ENCODE assay signal across 12 mouse cellular contexts in genomic region chrX:140406501-140406900, GRCm38 (mm10). TPM values are rescaled to one million over a fixed set of nuclear protein-coding genes. Genes with fewer than 3 reads are reported as not detected.
DNase-seq lines count a peak whose midpoint lies in the region; ATAC-seq and TF ChIP-seq lines count a peak whose summit lies in the region.
"Had no signal": no experiment of that assay in that cellular context is flagged by ENCODE, and none has a peak within 500 bp of the region (broad histone marks: within the 10 kb centered on the region; RNA-seq: fewer than 3 reads in every experiment).

No protein-coding gene starts in this region.

- H3K9me3 ChIP-seq in ES-E14 (ENCODE audit: control insufficient read depth, insufficient read depth, low read depth, low read length): no peaks in the 10 kb centered on the region
- H3K9me3 ChIP-seq in kidney, postnatal 0 days (replicated peaks; ENCODE audit: low read length): no peaks in the 10 kb centered on the region
- H3K9me3 ChIP-seq in lung, embryonic 16.5 days (ENCODE audit: control insufficient read depth, low read length): no peaks in the 10 kb centered on the region
- H3K9me3 ChIP-seq: hindbrain, embryonic 13.5 days; neural tube, embryonic 15.5 days had no signal

- H3K27ac ChIP-seq in ES-E14 (ENCODE audit: insufficient read depth, low read depth, low read length, poor library complexity, severe bottlenecking): no peak overlapping the region
- H3K27ac ChIP-seq in kidney, postnatal 0 days: no peak overlapping the region
- H3K27ac ChIP-seq in lung, embryonic 16.5 days (ENCODE audit: low read length): no peak overlapping the region
- H3K27ac ChIP-seq: hindbrain, embryonic 13.5 days; neural tube, embryonic 15.5 days had no signal

- no peak for TF ChIP-seq CTCF in kidney, postnatal 0 days (IDR thresholded peaks at IDR 0.05; ENCODE audit: low read depth)

- intact Hi-C loops in heart, postnatal 10 days (cut with DNase I): no loop called here

- H3K4me2 ChIP-seq in kidney, postnatal 0 days (ENCODE audit: low read length): no peak overlapping the region
- H3K4me2 ChIP-seq in lung, embryonic 16.5 days (ENCODE audit: low read depth, low read length): no peak overlapping the region
- H3K4me2 ChIP-seq: hindbrain, embryonic 13.5 days; midbrain, embryonic 11.5 days; neural tube, embryonic 15.5 days had no signal

- peak; percentile 80; the same call in 1 of the 2 replicates for ATAC-seq in kidney, postnatal 0 days (replicated peaks; ENCODE audit: low FRiP score, low read depth)
- ATAC-seq in lung, embryonic 16.5 days (ENCODE audit: low read depth): peak; percentile 65; the same call in 1 of the 2 replicates
- no peak for ATAC-seq in CD4-positive, CD25-positive, alpha-beta regulatory T cell, adult 4 months

- in situ Hi-C loops in ES-E14 (cut with MboI; ENCODE audit: low sequenced_read_pairs in 2 of 2, unreplicated experiment in 2 of 2): no loop called here

- H3K4me3 ChIP-seq in ES-E14 (ENCODE audit: insufficient read depth in 1 of 2, low read depth in 1 of 2, low read length in 2 of 2, poor library complexity in 1 of 2, severe bottlenecking in 1 of 2): no peak overlapping the region
- H3K4me3 ChIP-seq in kidney, postnatal 0 days (replicated peaks; ENCODE audit: low read depth, low read length): no peak overlapping the region
- no peak overlapping the region for H3K4me3 ChIP-seq in lung, embryonic 16.5 days (ENCODE audit: low read length)
- H3K4me3 ChIP-seq: hindbrain, embryonic 13.5 days; neural tube, embryonic 15.5 days had no signal

- no peaks in the 10 kb centered on the region for H3K36me3 ChIP-seq in ES-E14 (ENCODE audit: control insufficient read depth, insufficient read depth, low read length, poor library complexity, severe bottlenecking)
- no peaks in the 10 kb centered on the region for H3K36me3 ChIP-seq in kidney, postnatal 0 days (ENCODE audit: insufficient read depth, low read length)
- H3K36me3 ChIP-seq in lung, embryonic 16.5 days (ENCODE audit: control insufficient read depth, insufficient read depth, low read length): no peaks in the 10 kb centered on the region
- H3K36me3 ChIP-seq: hindbrain, embryonic 13.5 days; neural tube, embryonic 15.5 days had no signal

- no peaks in the 10 kb centered on the region for H3K4me1 ChIP-seq in ES-E14 (ENCODE audit: control insufficient read depth in 2 of 2, insufficient read depth in 2 of 2, low read length in 2 of 2, poor library complexity in 1 of 2)
- no peaks in the 10 kb centered on the region for H3K4me1 ChIP-seq in kidney, postnatal 0 days (replicated peaks; ENCODE audit: insufficient read depth, low read length)
- no peaks in the 10 kb centered on the region for H3K4me1 ChIP-seq in lung, embryonic 16.5 days (replicated peaks; ENCODE audit: control insufficient read depth, insufficient read depth, low read length)
- H3K4me1 ChIP-seq: hindbrain, embryonic 13.5 days; neural tube, embryonic 15.5 days had no signal

- no peaks in the 10 kb centered on the region for H3K27me3 ChIP-seq in kidney, postnatal 0 days (ENCODE audit: insufficient read depth, low read length)
- no peaks in the 10 kb centered on the region for H3K27me3 ChIP-seq in lung, embryonic 16.5 days (ENCODE audit: control insufficient read depth, insufficient read depth, low read depth, low read length)
- H3K27me3 ChIP-seq: neural tube, embryonic 15.5 days had no signal

- H3K9ac ChIP-seq in ES-E14 (ENCODE audit: insufficient read depth, low read depth, low read length, poor library complexity, severe bottlenecking): no peak overlapping the region
- no peak overlapping the region for H3K9ac ChIP-seq in kidney, postnatal 0 days (ENCODE audit: low read depth, low read length)
- H3K9ac ChIP-seq in lung, embryonic 16.5 days (ENCODE audit: low read length): no peak overlapping the region
- H3K9ac ChIP-seq: hindbrain, embryonic 13.5 days; neural tube, embryonic 15.5 days had no signal

- peak; percentile 26 for DNase-seq in ES-E14 (ENCODE audit: low read depth, low spot score)
- DNase-seq in ZHBTc4 (ENCODE audit: low read depth, low spot score): peak; percentile 62
- DNase-seq in kidney, postnatal 0 days (ENCODE audit: low spot score): peak; percentile 6
- no peak for DNase-seq in heart, postnatal 10 days
- no peak for DNase-seq in neural tube, embryonic 10.5 days (ENCODE audit: extremely low spot score, low spot score)
- DNase-seq: cerebellum, adult 11 months; gastrocnemius, postnatal 36 days had no signal

TF ChIP-seq in ES-E14, 5 proteins besides CTCF, POLR2A, EP300 and RAD21:
- TF ChIP-seq ZC3H11A (IDR thresholded peaks at IDR 0.05; ENCODE audit: borderline replicate concordance, low read depth, low read length): no peak
TF ChIP-seq in ES-E14: peak in this region for 0.

RNA-seq across cellular contexts. Expression of gene Prps1, which starts 49.9 kb away (rescaled TPM):
- total RNA-seq in ES-E14 (2012; rRNA removed): 66.2 and 67.2 TPM in 2 replicates
- 32.6 and 36.1 TPM in 2 replicates for polyA plus RNA-seq in kidney, postnatal 0 days (2015; fragmentation: Nextera tagmentation; extraction: Ambion mirVana)
- 33.4 and 35.0 TPM in 2 replicates for polyA plus RNA-seq in lung, embryonic 16.5 days (2015; fragmentation: Nextera tagmentation; extraction: Ambion mirVana)
- total RNA-seq in heart, postnatal 10 days (2021): 10 to 100 TPM; 28.3 to 28.4 TPM
- polyA plus RNA-seq in CD4-positive, CD25-positive, alpha-beta regulatory T cell, adult 4 months (2017; shearing (Covaris generic)): 10 to 100 TPM; 43.8 to 45.7 TPM

Comparison
In these comparisons a context has a peak if more than half of its experiments do, and no peak if none do; other contexts are left out.
1. DNase-seq: peak in ES-E14 (single experiment), ZHBTc4 (single experiment) and kidney, postnatal 0 days (single experiment); none in heart, postnatal 10 days (0 of 2) and neural tube, embryonic 10.5 days (single experiment).